Mouse (Mus musculus) layer of hippocampus, adult 18-20 months (tissue): Measurements from ENCODE around the gene Dhrs3. TPM values are rescaled to one million over a fixed set of nuclear protein-coding genes. Genes with fewer than 3 reads are reported as not detected.
A peak's percentile ranks its signal among the peaks of the same experiment; 100 is the strongest.

Source experiments
- DNase-seq, 2 experiments: peaks; one replicate each; pipeline ENCODE4 v3.0.0; 2022; ENCODE audit warnings: low spot score in 2 of 2
- total RNA-seq, 2 experiments: library from RNA; stranded (reverse); gene quantifications; 2 replicates each; pipeline ENCODE4 v1.2.3; 2021

The Dhrs3 gene
- total RNA-seq, 2 experiments from 2014 or later = 33.7 to 35.6 TPM

- DNase-seq = no peak
These were observed 78.4 kb downstream of the Dhrs3 start for GRCm38 (mm10) chr4:144971048-144971447.

- peak in 1 of 2 experiments; percentile 25 for DNase-seq
These were observed 80.5 kb downstream of the Dhrs3 start for GRCm38 (mm10) chr4:144972948-144973720.

GRCm38 (mm10) chr4:144974458-144974857 is 81.8 kb downstream of the Dhrs3 start:
- no peak for DNase-seq

GRCm38 (mm10) chr4:144975505-144975904 is 82.9 kb downstream of the Dhrs3 start:
- no peak for DNase-seq

GRCm38 (mm10) chr4:144977057-144977456 is 84.4 kb downstream of the Dhrs3 start:
- no peak for DNase-seq

Other genes with a start within 250 kb of the Dhrs3 start
- not detected for gene Gm436, start 206.5 kb upstream of the Dhrs3 start, total RNA-seq
- not detected for gene Gm13178, start 171.4 kb upstream of the Dhrs3 start, total RNA-seq
- not detected for gene Gm438, start 106.2 kb upstream of the Dhrs3 start, total RNA-seq